Mouse (Mus musculus) layer of hippocampus, adult 9-10 months (tissue): ENCODE data around the gene D730048I06Rik.
"Not testable (repeated sequence)": the region's sequence is repeated elsewhere in the genome, so short reads cannot be mapped to it uniquely, and the experiment has no call there.

Source experiments
- DNase-seq: peaks from one replicate; pipeline ENCODE4 v3.0.0; 2022; ENCODE audit warnings: low spot score

D730048I06Rik gene

DNA sequence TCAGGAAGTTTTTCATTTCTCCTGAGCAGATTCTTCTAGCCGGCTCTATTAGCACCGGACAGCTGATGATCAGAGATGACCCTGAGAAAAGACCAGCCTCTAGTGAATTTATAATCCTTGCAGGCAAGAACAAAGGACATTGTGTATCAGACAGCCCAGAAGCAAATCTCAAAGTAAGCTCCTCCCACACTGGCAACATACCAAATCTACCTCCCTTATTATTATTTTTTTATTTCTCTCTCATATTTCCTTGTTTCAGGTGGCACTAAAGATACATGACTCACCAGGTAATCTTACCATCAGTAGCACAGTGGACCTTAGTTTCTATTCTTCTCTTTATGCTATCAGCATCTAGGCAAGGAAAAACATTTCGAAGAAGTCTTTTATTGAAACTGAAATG lies at the start of gene D730048I06Rik, which contains the start of gene Gm27235:
D730048I06Rik (minus strand) TSS at position 112 of the 400 bp plus-strand sequence.
Gm27235 (minus strand) TSS at position 101 of the 400 bp plus-strand sequence.
- no peak for DNase-seq

- not testable (repeated sequence) for DNase-seq
Measured at GRCm38 (mm10) chr9:35817881-35818280, 28.0 kb upstream of the D730048I06Rik start.

DNA sequence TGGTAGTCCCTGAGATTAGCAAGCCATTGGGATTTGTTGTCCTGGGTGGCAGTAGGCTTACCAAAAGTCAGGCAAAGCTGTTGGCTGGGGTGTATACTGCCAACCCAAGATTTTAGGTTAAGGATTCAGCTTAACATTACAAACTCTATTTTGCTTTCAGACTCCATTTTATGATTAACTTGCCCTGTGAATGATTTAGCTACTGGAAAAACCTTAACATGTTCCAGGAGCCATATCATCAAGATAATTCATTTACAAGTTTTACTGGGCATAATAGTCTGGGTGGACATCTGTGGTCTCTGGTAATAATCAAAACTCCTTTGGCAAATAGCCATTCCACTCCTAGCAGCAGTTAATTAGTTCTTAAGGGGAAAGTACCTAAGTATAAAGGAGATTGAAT lies 8.2 kb upstream of the D730048I06Rik start:
- DNase-seq, result no peak

GRCm38 (mm10) chr9:35778009-35778408 lies 11.9 kb downstream of the D730048I06Rik start, which contains the start of gene Gm17727:
Gene Gm17727, minus strand, starts transcription at chr9:35778109.
- no peak for DNase-seq

DNA sequence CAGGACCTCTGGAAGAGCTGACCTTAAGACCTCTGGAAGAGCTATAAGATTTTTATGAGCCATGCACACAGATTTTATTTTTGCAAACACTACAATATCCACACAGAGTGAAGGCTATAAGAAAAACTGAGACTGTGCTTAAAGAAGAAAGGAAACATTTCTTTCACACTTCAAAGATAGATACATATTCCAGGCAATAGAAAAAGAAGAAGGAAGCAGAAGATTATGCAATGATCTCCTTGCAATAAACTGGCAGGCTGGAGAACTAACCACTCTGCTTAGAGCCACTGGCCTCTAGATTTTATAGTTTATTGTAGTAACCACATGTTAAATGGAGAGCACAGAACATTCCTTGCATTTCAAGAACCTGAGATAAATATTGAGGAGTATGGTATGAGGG lies 33.1 kb downstream of the D730048I06Rik start:
- no peak for DNase-seq

DNA sequence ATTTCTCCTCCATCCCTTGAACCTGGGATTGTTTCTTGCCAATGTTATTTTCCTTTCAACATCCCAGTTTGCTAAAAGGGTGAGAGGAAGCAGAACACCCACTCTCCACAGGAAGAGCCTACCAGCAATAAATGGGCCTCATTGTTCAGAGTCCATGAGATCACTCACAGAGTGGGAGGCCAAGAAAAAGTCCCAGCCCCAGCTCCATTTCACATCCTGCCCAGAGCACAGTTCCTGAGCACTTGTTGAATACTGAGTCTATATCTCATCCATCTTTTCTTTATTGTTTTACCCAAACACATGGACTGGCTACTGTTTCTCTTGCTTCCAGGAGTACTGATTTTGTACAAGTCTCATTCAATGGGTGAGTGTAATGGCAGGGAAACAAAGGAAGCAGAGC lies 49.2 kb downstream of the D730048I06Rik start, which contains the start of gene Gm17677:
Gm17677 (plus strand) TSS at position 301 of the 400 bp plus-strand sequence.
- DNase-seq, result no peak
